Mouse (Mus musculus): ENCODE measurements around the gene Spata46. TPM values are rescaled to one million over a fixed set of nuclear protein-coding genes. Genes with fewer than 3 reads are reported as not detected.

The Spata46 gene
- polyA plus RNA-seq, 1 experiment from 2014 or later, result 1.2 TPM

DNA sequence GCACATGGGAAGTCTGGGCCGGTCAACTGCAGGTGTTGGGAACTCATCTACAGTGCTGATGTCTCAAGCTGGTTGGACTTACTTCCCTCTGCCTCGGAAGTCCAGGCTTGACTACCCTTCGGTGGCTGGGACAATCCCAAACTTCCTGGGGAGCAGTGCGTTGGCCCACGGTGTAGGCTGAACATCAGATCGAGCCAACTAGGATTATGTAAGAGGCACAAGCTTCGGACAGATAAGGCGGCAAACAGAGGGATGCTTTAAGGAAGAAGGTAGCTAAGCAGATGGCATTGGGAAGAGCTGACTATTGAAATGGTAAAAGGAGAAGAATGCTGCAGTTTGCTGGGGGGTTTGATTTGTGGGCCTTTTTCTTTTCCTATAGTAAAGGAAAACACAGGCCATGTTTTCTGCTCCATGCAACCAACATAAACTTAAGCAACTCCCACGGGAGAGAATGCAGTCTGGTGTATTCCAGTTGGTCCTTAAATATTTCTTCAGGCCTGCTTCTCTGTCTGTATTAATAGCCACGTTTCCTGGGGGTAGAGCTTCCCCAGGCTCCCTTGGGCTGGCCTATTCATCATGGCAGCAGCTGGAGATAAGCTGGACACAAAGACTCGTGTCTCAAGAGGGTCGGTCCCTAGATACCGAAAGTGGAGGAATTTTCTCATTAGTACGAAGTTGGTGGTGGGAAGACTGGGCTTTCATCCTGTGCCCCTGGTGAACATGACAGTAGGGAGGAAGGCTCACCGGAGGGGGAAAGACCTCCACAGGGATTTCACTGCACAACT, 13.6 kb upstream of the Spata46 start:
- 88% methylated on average over 15 of the region's 15 CpGs for WGBS
- Histone ChIP-seq H3K27ac (replicated peaks; ENCODE audit: low read depth, low read length) (no peak overlapping the region), H3K27me3 (ENCODE audit: control insufficient read depth, insufficient read depth, low read length) (no peaks in the 10 kb centered on the region), H3K36me3 (ENCODE audit: control insufficient read depth, insufficient read depth, low read length) (no peaks in the 10 kb centered on the region), H3K4me1 (ENCODE audit: control insufficient read depth, insufficient read depth, low read length) (no peaks in the 10 kb centered on the region), H3K9me3 (ENCODE audit: control insufficient read depth, low read length) (no peaks in the 10 kb centered on the region), H3K4me3 (ENCODE audit: low read depth, low read length) (no peak overlapping the region), H3K9ac (ENCODE audit: low read length) (no peak overlapping the region), H3K4me2 (ENCODE audit: low read depth, severe bottlenecking) (no peak overlapping the region)
- no peak for DNase-seq (ENCODE audit: low spot score)
- ATAC-seq (ENCODE audit: insufficient number of reproducible peaks, low FRiP score, low TSS enrichment, low read depth), result no peak

DNA sequence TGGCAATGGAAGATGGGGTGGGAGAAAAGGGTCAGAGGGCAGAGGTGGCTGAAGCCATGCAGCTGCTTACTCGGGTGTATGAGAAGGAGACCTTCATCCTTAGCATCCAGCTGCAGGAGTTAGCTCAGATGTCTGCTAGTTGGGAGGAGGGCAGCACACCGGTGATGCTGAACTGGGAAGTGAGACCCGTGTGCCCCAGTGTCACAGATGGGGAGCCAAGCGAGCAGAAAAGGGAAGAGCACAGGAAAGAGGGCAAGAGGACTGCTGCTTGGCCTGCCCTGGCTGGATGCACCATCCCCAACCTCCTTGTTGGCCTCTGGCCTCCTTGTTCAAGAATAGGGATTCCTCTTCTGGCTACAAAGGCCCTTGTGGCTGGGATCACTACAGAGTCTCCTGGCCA, 9.1 kb upstream of the Spata46 start:
- Histone ChIP-seq H3K27me3 (ENCODE audit: control insufficient read depth, insufficient read depth, low read length) (no peaks in the 10 kb centered on the region), H3K4me2 (ENCODE audit: low read depth, severe bottlenecking) (no peak overlapping the region), H3K4me1 (ENCODE audit: control insufficient read depth, insufficient read depth, low read length) (no peaks in the 10 kb centered on the region), H3K9me3 (ENCODE audit: control insufficient read depth, low read length) (no peaks in the 10 kb centered on the region), H3K27ac (replicated peaks; ENCODE audit: low read depth, low read length) (no peak overlapping the region), H3K4me3 (ENCODE audit: low read depth, low read length) (no peak overlapping the region), H3K36me3 (ENCODE audit: control insufficient read depth, insufficient read depth, low read length) (no peaks in the 10 kb centered on the region), H3K9ac (ENCODE audit: low read length) (no peak overlapping the region)
- 79% methylated on average over 4 of the region's 4 CpGs for WGBS
- ATAC-seq (ENCODE audit: insufficient number of reproducible peaks, low FRiP score, low TSS enrichment, low read depth), result no peak
- DNase-seq (ENCODE audit: low spot score), result no peak

DNA sequence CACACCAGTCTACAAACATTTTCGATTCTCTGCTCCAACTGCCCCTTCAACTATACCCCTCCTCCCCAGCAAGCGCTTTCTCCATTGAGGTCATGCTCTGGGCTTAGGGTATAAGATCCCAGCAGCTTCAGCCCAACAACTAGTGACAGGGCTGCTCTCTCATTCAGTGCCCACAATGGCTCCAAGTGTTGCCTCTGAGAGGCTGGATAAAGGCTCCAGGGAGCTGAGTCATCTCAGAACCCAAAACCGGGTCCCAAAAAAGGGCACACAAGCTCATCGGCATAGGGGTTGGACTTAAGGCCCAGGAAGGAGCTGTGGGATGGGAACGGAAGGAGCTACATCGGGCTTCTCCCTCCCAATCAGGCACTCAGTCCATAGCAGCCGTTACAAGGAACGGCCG, 6.9 kb upstream of the Spata46 start:
- Histone ChIP-seq H3K27me3 (ENCODE audit: control insufficient read depth, insufficient read depth, low read length) (no peaks in the 10 kb centered on the region), H3K4me3 (ENCODE audit: low read depth, low read length) (no peak overlapping the region), H3K27ac (replicated peaks; ENCODE audit: low read depth, low read length) (no peak overlapping the region), H3K9ac (ENCODE audit: low read length) (no peak overlapping the region), H3K4me1 (ENCODE audit: control insufficient read depth, insufficient read depth, low read length) (no peaks in the 10 kb centered on the region), H3K9me3 (ENCODE audit: control insufficient read depth, low read length) (no peaks in the 10 kb centered on the region), H3K36me3 (ENCODE audit: control insufficient read depth, insufficient read depth, low read length) (no peaks in the 10 kb centered on the region), H3K4me2 (ENCODE audit: low read depth, severe bottlenecking) (no peak overlapping the region)
- ATAC-seq (ENCODE audit: insufficient number of reproducible peaks, low FRiP score, low TSS enrichment, low read depth), result no peak
- no peak for DNase-seq (ENCODE audit: low spot score)
- WGBS, result 95% methylated on average over 9 of the region's 9 CpGs

DNA sequence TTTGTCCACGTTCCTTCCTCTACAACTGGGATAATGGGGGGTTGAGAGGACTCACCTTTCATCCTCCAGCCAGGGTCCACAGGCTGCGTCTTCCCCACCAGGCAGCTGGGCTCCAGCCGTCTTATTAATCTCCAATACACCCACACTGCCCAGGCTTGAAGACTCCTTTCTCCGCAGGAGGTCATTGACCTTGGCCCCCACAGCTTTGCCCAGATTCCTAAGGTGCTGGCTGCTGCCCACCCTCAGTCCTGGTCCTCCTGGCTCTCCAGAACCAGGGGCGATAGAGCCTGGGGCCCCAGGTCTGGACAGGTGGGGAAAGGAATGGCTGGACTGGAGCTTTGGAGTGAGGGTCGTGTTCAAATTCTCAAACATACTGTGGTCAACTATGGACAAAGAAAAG, 6.1 kb upstream of the Spata46 start:
- H3K9ac ChIP-seq (ENCODE audit: low read length), result no peak overlapping the region
- DNase-seq (ENCODE audit: low spot score) (no peak), ATAC-seq (ENCODE audit: insufficient number of reproducible peaks, low FRiP score, low TSS enrichment, low read depth) (no peak)
- no peak overlapping the region for H3K27ac ChIP-seq (replicated peaks; ENCODE audit: low read depth, low read length)
- H3K36me3 ChIP-seq (ENCODE audit: control insufficient read depth, insufficient read depth, low read length), result no peaks in the 10 kb centered on the region
- H3K9me3 ChIP-seq (ENCODE audit: control insufficient read depth, low read length), result no peaks in the 10 kb centered on the region
- no peak overlapping the region for H3K4me2 ChIP-seq (ENCODE audit: low read depth, severe bottlenecking)
- H3K4me3 ChIP-seq (ENCODE audit: low read depth, low read length), result no peak overlapping the region
- H3K27me3 ChIP-seq (ENCODE audit: control insufficient read depth, insufficient read depth, low read length), result no peaks in the 10 kb centered on the region
- 77% methylated on average over 6 of the region's 6 CpGs for WGBS
- no peaks in the 10 kb centered on the region for H3K4me1 ChIP-seq (ENCODE audit: control insufficient read depth, insufficient read depth, low read length)

DNA sequence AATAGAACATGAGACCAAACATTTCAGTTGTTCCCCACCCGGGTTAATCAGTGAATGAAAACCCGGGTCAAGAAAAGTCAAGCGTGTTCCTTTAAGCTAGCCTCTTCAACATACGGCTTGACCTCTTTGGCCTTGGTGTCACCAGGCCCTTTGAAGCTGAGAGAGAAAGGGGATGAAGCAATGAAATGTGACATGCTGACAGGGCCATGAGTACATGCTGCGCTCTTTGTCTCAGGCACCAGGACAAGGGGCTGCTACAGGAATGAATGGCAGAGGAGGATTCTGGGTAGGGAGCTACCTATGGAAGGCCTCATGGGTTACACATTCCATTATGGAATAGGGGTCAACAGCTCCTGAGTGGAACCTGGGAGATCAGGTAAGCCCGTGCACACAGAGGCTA, 5.5 kb upstream of the Spata46 start:
- DNase-seq (ENCODE audit: low spot score) (no peak), ATAC-seq (ENCODE audit: insufficient number of reproducible peaks, low FRiP score, low TSS enrichment, low read depth) (no peak)
- no peak overlapping the region for H3K9ac ChIP-seq (ENCODE audit: low read length)
- H3K27ac ChIP-seq (replicated peaks; ENCODE audit: low read depth, low read length), result no peak overlapping the region
- H3K4me1 ChIP-seq (ENCODE audit: control insufficient read depth, insufficient read depth, low read length), result no peaks in the 10 kb centered on the region
- no peaks in the 10 kb centered on the region for H3K27me3 ChIP-seq (ENCODE audit: control insufficient read depth, insufficient read depth, low read length)
- H3K9me3 ChIP-seq (ENCODE audit: control insufficient read depth, low read length), result no peaks in the 10 kb centered on the region
- no peak overlapping the region for H3K4me3 ChIP-seq (ENCODE audit: low read depth, low read length)
- 72% methylated on average over 6 of the region's 6 CpGs for WGBS
- H3K36me3 ChIP-seq (ENCODE audit: control insufficient read depth, insufficient read depth, low read length), result no peaks in the 10 kb centered on the region
- no peak overlapping the region for H3K4me2 ChIP-seq (ENCODE audit: low read depth, severe bottlenecking)

DNA sequence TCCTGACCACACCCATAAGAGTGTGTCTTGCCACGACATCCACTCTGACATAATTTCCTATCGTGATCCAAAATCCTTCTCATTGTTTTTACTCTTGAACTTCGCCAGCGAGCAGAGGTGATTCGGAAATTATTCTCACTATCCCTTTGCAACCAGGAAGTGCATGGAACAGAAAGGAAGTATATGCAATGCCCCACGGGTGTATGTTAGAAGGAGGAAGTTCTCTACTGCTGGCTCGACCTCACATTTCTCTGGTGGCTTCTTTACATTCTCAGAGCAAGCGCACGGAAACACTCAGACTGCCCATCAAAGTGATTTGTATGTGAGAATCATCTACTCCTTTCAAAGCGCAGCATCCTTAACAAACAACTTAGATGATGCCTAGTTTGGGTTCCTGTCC, 3.6 kb upstream of the Spata46 start:
- no peaks in the 10 kb centered on the region for H3K27me3 ChIP-seq (ENCODE audit: control insufficient read depth, insufficient read depth, low read length)
- H3K4me1 ChIP-seq (ENCODE audit: control insufficient read depth, insufficient read depth, low read length), result no peaks in the 10 kb centered on the region
- no peak overlapping the region for H3K4me2 ChIP-seq (ENCODE audit: low read depth, severe bottlenecking)
- no peaks in the 10 kb centered on the region for H3K9me3 ChIP-seq (ENCODE audit: control insufficient read depth, low read length)
- no peaks in the 10 kb centered on the region for H3K36me3 ChIP-seq (ENCODE audit: control insufficient read depth, insufficient read depth, low read length)
- DNase-seq (ENCODE audit: low spot score) (no peak), ATAC-seq (ENCODE audit: insufficient number of reproducible peaks, low FRiP score, low TSS enrichment, low read depth) (no peak)
- no peak overlapping the region for H3K4me3 ChIP-seq (ENCODE audit: low read depth, low read length)
- H3K27ac ChIP-seq (replicated peaks; ENCODE audit: low read depth, low read length), result no peak overlapping the region
- H3K9ac ChIP-seq (ENCODE audit: low read length), result no peak overlapping the region
- WGBS, result 89% methylated on average over 10 of the region's 10 CpGs

DNA sequence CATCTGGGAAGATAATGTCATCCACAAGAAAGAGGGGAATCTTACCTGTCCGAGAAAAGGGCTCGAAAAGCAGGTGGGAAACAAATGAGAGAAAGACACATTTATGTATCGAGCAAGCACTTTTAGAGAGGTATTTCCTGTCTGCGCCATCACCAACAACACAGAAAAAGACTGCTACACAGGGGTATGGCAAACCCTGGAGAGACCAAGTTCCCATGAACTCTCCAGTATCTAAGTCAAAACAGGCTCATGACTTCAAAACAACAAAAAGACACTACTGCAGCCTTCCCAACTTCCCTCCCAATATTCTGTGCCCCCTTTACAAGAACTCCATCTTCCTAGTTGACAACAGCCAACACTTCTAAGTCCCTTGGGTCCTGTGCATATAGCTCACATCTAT, 2.4 kb upstream of the Spata46 start, which contains the start of gene Gm7694:
Gene Gm7694, minus strand, starts transcription at position 101 of the 400 bp plus-strand sequence.
- H3K27me3 ChIP-seq (ENCODE audit: control insufficient read depth, insufficient read depth, low read length), result no peaks in the 10 kb centered on the region
- DNase-seq (ENCODE audit: low spot score), result no peak
- H3K36me3 ChIP-seq (ENCODE audit: control insufficient read depth, insufficient read depth, low read length), result no peaks in the 10 kb centered on the region
- no peak within 1 kb of the TSS for H3K27ac ChIP-seq (replicated peaks; ENCODE audit: low read depth, low read length)
- no peak within 1 kb of the TSS for H3K4me3 ChIP-seq (ENCODE audit: low read depth, low read length)
- no peaks in the 10 kb centered on the region for H3K4me1 ChIP-seq (ENCODE audit: control insufficient read depth, insufficient read depth, low read length)
- no peak within 1 kb of the TSS for H3K4me2 ChIP-seq (ENCODE audit: low read depth, severe bottlenecking)
- no peak within 1 kb of the TSS for H3K9ac ChIP-seq (ENCODE audit: low read length)
- no peak for ATAC-seq (ENCODE audit: insufficient number of reproducible peaks, low FRiP score, low TSS enrichment, low read depth)
- WGBS, result 95% methylated on average over 4 of the region's 4 CpGs
- H3K9me3 ChIP-seq (ENCODE audit: control insufficient read depth, low read length), result no peaks in the 10 kb centered on the region

DNA sequence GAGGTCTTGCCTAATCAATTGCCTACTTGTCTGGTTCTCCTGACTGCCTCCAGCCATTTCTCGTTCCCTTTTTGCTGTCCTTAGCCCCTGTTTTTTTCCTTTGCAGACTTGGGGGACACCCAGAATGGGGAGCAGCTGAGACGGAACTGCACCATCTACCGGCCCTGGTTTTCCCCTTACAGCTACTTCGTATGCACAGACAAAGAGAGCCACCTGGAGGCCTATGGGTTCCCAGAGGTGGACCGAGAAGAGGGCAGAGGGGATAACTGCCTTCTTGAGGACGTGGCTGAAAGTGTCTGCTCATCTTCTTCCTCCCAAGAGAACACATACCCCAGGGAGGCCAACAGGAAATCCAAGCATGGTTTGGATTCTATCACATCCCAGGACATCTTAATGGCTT, 2.8 kb downstream of the Spata46 start:
- Histone ChIP-seq H3K9me3 (ENCODE audit: control insufficient read depth, low read length) (no peaks in the 10 kb centered on the region), H3K4me2 (ENCODE audit: low read depth, severe bottlenecking) (no peak overlapping the region), H3K27me3 (ENCODE audit: control insufficient read depth, insufficient read depth, low read length) (no peaks in the 10 kb centered on the region), H3K27ac (replicated peaks; ENCODE audit: low read depth, low read length) (no peak overlapping the region), H3K9ac (ENCODE audit: low read length) (no peak overlapping the region), H3K36me3 (ENCODE audit: control insufficient read depth, insufficient read depth, low read length) (no peaks in the 10 kb centered on the region), H3K4me1 (ENCODE audit: control insufficient read depth, insufficient read depth, low read length) (peaks cover 3% of the 10 kb centered on the region; the same call in 1 of the 2 replicates), H3K4me3 (ENCODE audit: low read depth, low read length) (no peak overlapping the region)
- ATAC-seq (ENCODE audit: insufficient number of reproducible peaks, low FRiP score, low TSS enrichment, low read depth) (no peak), DNase-seq (ENCODE audit: low spot score) (no peak)
- WGBS, result 82% methylated on average over 6 of the region's 6 CpGs

DNA sequence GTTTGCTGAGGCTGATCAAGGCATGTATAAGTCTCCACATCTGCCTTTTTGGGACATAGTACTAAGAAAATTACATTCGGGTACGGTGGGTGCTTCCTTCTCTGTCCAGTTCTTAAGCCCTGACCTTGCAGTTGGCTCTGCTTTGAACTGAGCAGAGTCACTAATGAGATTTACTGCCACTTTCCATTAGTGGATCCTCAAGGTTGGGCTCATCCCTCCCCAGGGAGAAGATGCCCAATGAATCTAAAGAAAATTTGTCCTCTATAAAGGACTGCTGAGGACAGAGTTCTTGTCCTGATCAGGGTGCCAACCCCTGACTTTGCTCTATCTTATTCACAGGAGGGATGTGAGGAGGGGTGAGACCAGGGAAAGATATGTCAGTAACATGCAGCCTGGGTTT, 13.4 kb downstream of the Spata46 start:
- H3K4me2 ChIP-seq (ENCODE audit: low read depth, severe bottlenecking), result no peak overlapping the region
- no peaks in the 10 kb centered on the region for H3K4me1 ChIP-seq (ENCODE audit: control insufficient read depth, insufficient read depth, low read length)
- no peak overlapping the region for H3K9ac ChIP-seq (ENCODE audit: low read length)
- H3K4me3 ChIP-seq (ENCODE audit: low read depth, low read length), result no peak overlapping the region
- H3K27me3 ChIP-seq (ENCODE audit: control insufficient read depth, insufficient read depth, low read length), result no peaks in the 10 kb centered on the region
- H3K9me3 ChIP-seq (ENCODE audit: control insufficient read depth, low read length), result no peaks in the 10 kb centered on the region
- no peak overlapping the region for H3K27ac ChIP-seq (replicated peaks; ENCODE audit: low read depth, low read length)
- WGBS, result 73% methylated on average over 2 of the region's 2 CpGs
- DNase-seq (ENCODE audit: low spot score) (no peak), ATAC-seq (ENCODE audit: insufficient number of reproducible peaks, low FRiP score, low TSS enrichment, low read depth) (no peak)
- no peaks in the 10 kb centered on the region for H3K36me3 ChIP-seq (ENCODE audit: control insufficient read depth, insufficient read depth, low read length)
